Mouse (Mus musculus) embryonic facial prominence, embryonic 14.5 days (tissue): ENCODE data around the gene Eif5a. TPM values are rescaled to one million over a fixed set of nuclear protein-coding genes. Genes with fewer than 3 reads are reported as not detected.

Experiments
- ATAC-seq: fragments of 200-750 bp; cut with Nextera tagmentation; 2 replicates; pipeline ENCODE4 v1.8.0; 2017; ENCODE audit warnings: low read depth, moderate number of reproducible peaks, moderate TSS enrichment
- DNase-seq: peaks from one replicate; pipeline ENCODE4 v3.0.0-alpha.2; 2015; ENCODE audit warnings: low spot score
- H3K27ac ChIP-seq: fragments of 300-500 bp; sonication (generic); replicated peaks from 2 replicates; pipeline ENCODE4 v1.5.1; 2014; ENCODE audit warnings: low read depth, mild to moderate bottlenecking, low read length, moderate library complexity
- H3K27me3 ChIP-seq: fragments of 300-500 bp; sonication (generic); replicated peaks from 2 replicates; pipeline ENCODE4 v1.6.1; 2014; ENCODE audit warnings: low read length; ENCODE audit not compliant: control insufficient read depth, insufficient read depth
- H3K36me3 ChIP-seq: fragments of 300-500 bp; sonication (generic); 2 replicates; pipeline ENCODE4 v1.6.1; 2014; ENCODE audit warnings: low read length, mixed read lengths; ENCODE audit not compliant: control insufficient read depth, insufficient read depth
- H3K4me1 ChIP-seq: fragments of 300-500 bp; sonication (generic); 2 replicates; pipeline ENCODE4 v1.6.1; 2014; ENCODE audit warnings: antibody characterized with exemption, low read length; ENCODE audit not compliant: control insufficient read depth, insufficient read depth
- H3K4me2 ChIP-seq: fragments of 300-500 bp; sonication (generic); 2 replicates; pipeline ENCODE4 v1.6.1; 2014; ENCODE audit warnings: low read depth, mild to moderate bottlenecking, low read length, moderate library complexity, mixed read lengths
- H3K4me3 ChIP-seq: fragments of 300-500 bp; sonication (generic); 2 replicates; pipeline ENCODE4 v1.5.1; 2014; ENCODE audit warnings: low read depth, mild to moderate bottlenecking, low read length
- H3K9ac ChIP-seq: fragments of 300-500 bp; sonication (generic); 2 replicates; pipeline ENCODE4 v1.6.1; 2014; ENCODE audit warnings: low read depth, mild to moderate bottlenecking, low read length, moderate library complexity, mixed read lengths
- H3K9me3 ChIP-seq: fragments of 300-500 bp; sonication (generic); 2 replicates; pipeline ENCODE4 v1.6.1; 2016; ENCODE audit warnings: low read length; ENCODE audit not compliant: control insufficient read depth
- WGBS: fragments of 180-500 bp; shearing (Covaris S2); extraction: QIAGEN DNeasy Blood & Tissue Kit; methylation state at CpG from one replicate; pipeline ENCODE4 v1.1.7; 2014; 5-methylcytosine and 5-hydroxymethylcytosine counted together
- polyA plus RNA-seq: library from polyadenylated mRNA; unstranded; fragments of >200 nt; fragmentation: Nextera tagmentation; extraction: Ambion mirVana; gene quantifications from 2 replicates; pipeline ENCODE4 v1.2.1, GENCODE M21; 2014

The Eif5a gene
- polyA plus RNA-seq, 1 experiment from 2014 or later: 1,503 TPM

GRCm38 (mm10) chr11:69883066-69883465 is 38.7 kb downstream of the Eif5a start:
- Histone ChIP-seq H3K27me3 (no peaks in the 10 kb centered on the region), H3K4me2 (no peak overlapping the region), H3K36me3 (no peaks in the 10 kb centered on the region), H3K4me1 (peaks cover 24% of the 10 kb centered on the region), H3K27ac (no peak overlapping the region), H3K9me3 (no peaks in the 10 kb centered on the region), H3K9ac (no peak overlapping the region), H3K4me3 (no peak overlapping the region)
- DNase-seq: no peak
- 63% methylated on average over 4 of the region's 4 CpGs for WGBS
- no peak for ATAC-seq

GRCm38 (mm10) chr11:69881787-69882670 is 39.7 kb downstream of the Eif5a start:
- H3K4me2 ChIP-seq: peak overlapping the region; percentile 92
- peaks cover 30% of the 10 kb centered on the region for H3K4me1 ChIP-seq
- peak overlapping the region; percentile 91 for H3K27ac ChIP-seq
- no peaks in the 10 kb centered on the region for H3K27me3 ChIP-seq
- DNase-seq: no peak
- peak overlapping the region; percentile 56 for H3K4me3 ChIP-seq
- 51% methylated on average over 21 of the region's 21 CpGs for WGBS
- H3K9me3 ChIP-seq: no peaks in the 10 kb centered on the region
- peak overlapping the region; percentile 72 for H3K9ac ChIP-seq
- no peaks in the 10 kb centered on the region for H3K36me3 ChIP-seq
- no peak for ATAC-seq

GRCm38 (mm10) chr11:69880853-69881603 is 40.7 kb downstream of the Eif5a start, which contains the start of gene Kctd11:
Kctd11 (minus strand) TSS chr11:69881406.
- peak within 1 kb of the TSS; percentile 56 for H3K4me3 ChIP-seq
- peak within 1 kb of the TSS; percentile 91 for H3K27ac ChIP-seq
- ATAC-seq: peak; percentile 88
- no peaks in the 10 kb centered on the region for H3K27me3 ChIP-seq
- no peaks in the 10 kb centered on the region for H3K36me3 ChIP-seq
- peak within 1 kb of the TSS; percentile 72 for H3K9ac ChIP-seq
- DNase-seq: peak; percentile 90
- under 1% methylated on average over 35 of the region's 46 CpGs for WGBS
- H3K4me2 ChIP-seq: peak within 1 kb of the TSS; percentile 92
- no peaks in the 10 kb centered on the region for H3K9me3 ChIP-seq
- H3K4me1 ChIP-seq: peaks cover 38% of the 10 kb centered on the region

GRCm38 (mm10) chr11:69880506-69880852 is 41.3 kb downstream of the Eif5a start:
- Histone ChIP-seq H3K9me3 (no peaks in the 10 kb centered on the region), H3K27ac (peak overlapping the region; percentile 91), H3K36me3 (no peaks in the 10 kb centered on the region), H3K27me3 (no peaks in the 10 kb centered on the region), H3K9ac (peak overlapping the region; percentile 72), H3K4me2 (peak overlapping the region; percentile 92), H3K4me1 (peaks cover 39% of the 10 kb centered on the region), H3K4me3 (peak overlapping the region; percentile 56)
- under 1% methylated on average over 18 of the region's 18 CpGs for WGBS
- peak; percentile 66 for ATAC-seq
- DNase-seq: peak; percentile 87

GRCm38 (mm10) chr11:69879711-69880110 is 42.0 kb downstream of the Eif5a start:
- H3K9me3 ChIP-seq: no peaks in the 10 kb centered on the region
- peak overlapping the region; percentile 92 for H3K4me2 ChIP-seq
- DNase-seq (no peak), ATAC-seq (no peak)
- WGBS: 40% methylated on average over 11 of the region's 15 CpGs
- peaks cover 39% of the 10 kb centered on the region for H3K4me1 ChIP-seq
- no peaks in the 10 kb centered on the region for H3K27me3 ChIP-seq
- H3K27ac ChIP-seq: peak overlapping the region; percentile 53; the same call in 1 of the 2 replicates
- peak overlapping the region; percentile 72 for H3K9ac ChIP-seq
- H3K4me3 ChIP-seq: peak overlapping the region; percentile 56
- H3K36me3 ChIP-seq: no peaks in the 10 kb centered on the region

GRCm38 (mm10) chr11:69878952-69879351 is 42.8 kb downstream of the Eif5a start:
- Histone ChIP-seq H3K27ac (0 out of 2 replicates have a peak overlapping the region, but pooled peaks have one; percentile 13), H3K4me1 (peaks cover 39% of the 10 kb centered on the region), H3K4me2 (peak overlapping the region; percentile 92; the same call in 1 of the 2 replicates), H3K36me3 (no peaks in the 10 kb centered on the region), H3K4me3 (no peak overlapping the region), H3K9ac (no peak overlapping the region; the same call in none of the 2 replicates), H3K9me3 (no peaks in the 10 kb centered on the region), H3K27me3 (no peaks in the 10 kb centered on the region)
- DNase-seq (no peak), ATAC-seq (no peak)
- WGBS: 89% methylated on average over 6 of the region's 6 CpGs

- H3K4me1 ChIP-seq: peaks cover 39% of the 10 kb centered on the region
- H3K9ac ChIP-seq: no peak overlapping the region
- H3K4me2 ChIP-seq: 0 out of 2 replicates have a peak overlapping the region, but pooled peaks have one; percentile 92
- DNase-seq (no peak), ATAC-seq (no peak)
- H3K9me3 ChIP-seq: no peaks in the 10 kb centered on the region
- H3K36me3 ChIP-seq: no peaks in the 10 kb centered on the region
- no peak overlapping the region; the same call in 1 of the 2 replicates for H3K27ac ChIP-seq
- H3K27me3 ChIP-seq: no peaks in the 10 kb centered on the region
- H3K4me3 ChIP-seq: no peak overlapping the region
- 76% methylated on average over 3 of the region's 3 CpGs for WGBS
Observed at GRCm38 (mm10) chr11:69878399-69878798, 43.4 kb downstream of the Eif5a start.

GRCm38 (mm10) chr11:69877878-69878277 is 43.9 kb downstream of the Eif5a start, which contains the start of gene Tmem95:
Tmem95 (minus strand) TSS chr11:69878018.
- Histone ChIP-seq H3K27me3 (no peaks in the 10 kb centered on the region), H3K9me3 (no peaks in the 10 kb centered on the region), H3K4me2 (peak within 1 kb of the TSS; percentile 92), H3K36me3 (no peaks in the 10 kb centered on the region), H3K27ac (peak within 1 kb of the TSS; percentile 81), H3K9ac (peak within 1 kb of the TSS; percentile 14; the same call in 1 of the 2 replicates), H3K4me1 (peaks cover 39% of the 10 kb centered on the region), H3K4me3 (peak within 1 kb of the TSS; percentile 22; the same call in 1 of the 2 replicates)
- WGBS: 82% methylated on average over 11 of the region's 11 CpGs
- DNase-seq (no peak), ATAC-seq (no peak)
